Mouse (Mus musculus): ENCODE data around the gene Saa3.
"Not testable (repeated sequence)": the region's sequence is repeated elsewhere in the genome, so short reads cannot be mapped to it uniquely, and the experiment has no call there.

Gene Saa3

DNA sequence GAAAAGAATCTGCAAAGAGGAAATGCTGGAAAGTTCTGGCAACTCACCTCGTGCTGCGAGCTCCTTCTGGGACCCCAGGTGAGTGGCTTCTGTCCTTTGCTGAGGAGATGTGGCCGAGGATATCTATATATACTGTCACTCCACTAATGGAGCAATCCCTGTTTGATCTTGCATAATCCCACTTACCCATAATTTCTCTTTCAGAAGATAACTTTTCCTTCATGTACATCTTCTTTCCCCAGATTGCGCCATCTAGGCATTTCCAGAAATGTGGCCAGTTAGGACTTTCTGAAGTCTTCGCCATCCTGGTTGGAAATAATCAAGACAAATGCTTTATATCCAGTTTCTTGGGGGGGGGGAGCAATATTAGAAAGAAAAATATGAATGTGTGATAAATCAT, at the start of gene Saa3:
Saa3 (minus strand) TSS at position 101 of the 400 bp plus-strand sequence.
- DNase-seq = no peak

DNA sequence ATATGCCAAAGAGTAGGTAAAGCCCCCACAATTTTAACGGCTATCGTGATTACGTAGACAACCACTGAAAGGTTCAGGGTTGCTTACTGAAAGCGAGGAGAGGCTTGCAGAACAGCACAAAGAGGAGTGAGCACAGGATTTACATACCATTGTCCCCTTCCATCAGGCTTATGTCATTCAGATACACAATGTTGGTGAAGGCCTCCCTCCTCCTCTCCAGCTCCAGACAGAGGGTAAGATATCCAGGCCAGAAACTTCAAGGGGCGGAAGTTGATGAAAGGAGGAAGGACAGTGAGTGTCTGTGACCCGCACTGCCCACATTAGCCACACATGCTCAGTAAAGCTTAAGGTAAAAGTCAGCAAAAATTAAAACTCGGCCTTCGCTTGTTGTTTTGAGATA, 49.2 kb upstream of the Saa3 start:
- DNase-seq = no peak

DNA sequence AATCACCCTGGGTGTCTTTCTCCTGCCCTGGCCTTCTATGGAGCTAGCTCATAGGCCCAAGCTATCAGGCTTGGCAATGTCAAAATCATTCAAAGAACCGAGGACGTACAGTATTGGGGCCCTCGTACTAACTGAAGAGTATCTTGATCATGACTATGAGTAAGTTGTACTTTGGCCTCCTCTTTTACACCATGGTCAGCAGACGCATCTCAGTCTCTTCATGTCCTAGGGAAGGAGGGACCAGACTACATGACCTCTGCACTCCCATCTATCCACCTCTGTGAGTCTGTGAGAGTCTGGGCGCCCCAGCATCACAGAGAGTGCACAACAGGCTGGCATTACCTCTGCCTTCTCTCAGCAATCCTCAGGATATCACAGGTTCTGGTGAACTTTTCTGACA, 47.1 kb upstream of the Saa3 start:
- no peak for DNase-seq

DNA sequence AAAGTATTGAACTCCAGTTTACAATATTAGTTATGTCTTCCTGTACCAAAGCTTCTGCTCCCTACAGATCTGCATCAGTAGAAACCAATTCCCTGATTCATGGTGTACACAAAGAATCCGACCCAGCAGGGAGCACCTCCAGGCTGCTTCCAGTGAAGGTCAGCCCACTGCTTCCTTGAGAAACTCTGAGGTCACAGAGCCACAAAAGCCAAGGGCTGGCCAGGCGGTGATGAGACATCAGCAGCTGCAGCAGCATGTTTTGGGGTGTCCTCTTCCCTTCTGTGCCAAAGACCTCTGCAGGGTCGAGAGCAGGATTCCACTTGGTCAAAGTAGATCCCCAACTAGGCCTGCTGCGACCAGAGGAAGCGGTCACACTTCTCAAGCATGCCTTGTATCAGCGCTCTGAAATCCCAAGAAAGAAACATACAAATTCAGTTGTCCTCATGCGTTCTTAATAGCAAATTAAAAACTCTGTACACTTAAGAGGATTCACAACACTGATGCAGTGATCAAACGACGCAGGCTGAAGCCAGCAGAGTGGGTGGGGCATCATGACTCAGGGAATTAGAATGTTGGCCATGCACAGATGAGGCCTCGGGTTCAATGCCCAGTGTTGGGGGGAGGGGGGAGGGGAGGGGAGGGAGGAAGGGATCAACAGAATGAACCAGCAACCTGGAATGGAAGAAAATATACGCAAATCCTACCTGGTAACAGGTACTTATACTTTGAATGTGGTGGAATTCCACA, 45.7 kb upstream of the Saa3 start:
- DNase-seq = no peak

DNA sequence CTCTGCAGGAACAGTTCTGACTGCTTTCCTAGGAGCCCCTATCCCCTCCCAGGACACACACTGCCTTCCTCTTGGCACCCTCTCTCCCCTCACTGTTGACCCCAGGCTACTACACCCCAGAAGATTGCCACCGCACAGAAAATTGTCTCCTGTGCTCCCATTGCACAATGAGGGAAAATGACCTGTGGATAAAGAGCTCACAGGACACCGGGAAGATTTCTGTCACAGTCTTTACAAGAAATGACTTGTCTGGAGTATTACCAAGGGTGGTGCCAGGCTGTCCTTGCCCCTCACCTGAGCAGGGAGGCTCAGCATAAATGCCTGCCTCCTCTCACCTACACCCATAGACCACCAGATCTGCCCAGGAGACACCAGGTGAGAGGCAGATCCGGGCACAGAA, 36.0 kb upstream of the Saa3 start, which contains the start of gene Saa2:
Saa2 (plus strand) TSS at position 301 of the 400 bp plus-strand sequence.
- DNase-seq = no peak

DNA sequence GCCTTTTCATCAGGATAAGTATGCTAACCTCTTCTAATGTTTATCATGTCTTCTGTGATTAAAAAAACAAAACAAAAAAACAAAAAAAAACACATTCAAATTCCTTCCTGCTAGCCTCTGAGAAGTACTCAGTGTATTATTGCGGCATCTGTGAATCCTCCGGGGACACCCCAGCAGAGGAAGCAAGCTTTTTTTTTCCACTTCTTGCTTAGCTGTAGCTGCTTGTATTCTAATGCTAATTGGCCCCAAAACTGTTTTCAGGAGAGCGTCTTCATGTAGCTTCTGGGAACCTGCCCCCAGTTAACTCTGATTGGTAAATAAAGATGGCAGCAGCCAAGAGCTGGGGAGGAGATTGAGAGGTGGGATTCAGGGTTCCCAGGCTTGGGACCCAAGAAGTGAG, 33.0 kb upstream of the Saa3 start:
- DNase-seq = no peak

DNA sequence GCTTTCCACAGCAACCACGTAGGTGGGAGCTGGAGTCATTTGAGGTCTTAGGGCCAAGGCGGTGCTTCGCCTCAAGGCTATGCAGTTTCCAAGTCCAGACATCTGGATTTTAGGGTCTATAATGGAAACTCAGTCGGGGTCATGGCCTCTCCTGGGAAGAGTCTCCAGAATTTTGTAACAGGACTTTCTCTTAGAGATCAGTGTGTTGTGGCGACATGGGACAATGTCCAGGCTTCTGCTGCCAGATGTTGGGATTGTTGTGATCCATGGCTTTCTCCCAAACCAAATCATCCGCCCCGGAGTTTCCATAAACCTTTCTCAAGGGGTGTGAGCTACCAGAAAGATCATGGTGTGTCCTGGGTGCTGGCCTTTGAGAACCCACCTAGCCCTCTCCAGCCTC, 30.9 kb upstream of the Saa3 start:
- DNase-seq = peak in 1 of 2 experiments; percentile 37

DNA sequence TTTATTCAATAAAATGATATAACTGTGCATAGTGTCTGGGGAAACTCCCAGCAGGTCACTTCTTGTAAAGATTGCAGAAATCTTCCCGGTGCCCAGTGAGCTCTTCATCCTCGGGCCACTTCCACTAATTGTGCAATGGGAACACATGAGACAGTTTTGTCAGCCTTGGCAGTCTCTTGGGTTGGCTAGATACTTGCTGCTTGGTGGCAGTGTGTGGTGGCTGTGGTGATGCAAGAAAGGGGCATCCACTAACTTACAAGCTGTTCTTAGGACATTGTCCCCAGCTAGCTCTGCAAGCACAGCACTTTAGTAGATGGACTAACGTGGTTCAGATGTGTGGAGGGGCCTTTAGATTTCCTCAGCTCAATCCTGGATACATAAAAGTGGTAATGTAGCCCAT, 30.3 kb upstream of the Saa3 start:
- no peak for DNase-seq

DNA sequence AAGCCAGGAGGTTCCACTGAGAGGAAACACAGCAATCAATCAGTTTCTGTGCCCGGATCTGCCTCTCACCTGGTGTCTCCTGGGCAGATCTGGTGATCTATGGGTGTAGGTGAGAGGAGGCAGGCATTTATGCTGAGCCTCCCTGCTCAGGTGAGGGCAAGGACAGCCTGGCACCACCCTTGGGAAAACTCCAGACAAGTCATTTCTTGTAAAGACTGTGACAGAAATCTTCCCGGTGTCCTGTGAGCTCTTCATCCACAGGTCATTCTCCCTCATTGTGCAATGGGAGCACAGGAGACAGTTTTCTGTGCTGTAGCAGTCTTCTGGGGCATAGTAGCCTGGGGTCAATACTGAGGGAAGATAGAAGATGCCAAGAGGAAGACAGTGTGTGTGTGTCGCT, 27.4 kb upstream of the Saa3 start, which contains the start of gene Saa1:
Saa1 (minus strand) TSS at position 101 of the 400 bp plus-strand sequence.
- not testable (repeated sequence) for DNase-seq

DNA sequence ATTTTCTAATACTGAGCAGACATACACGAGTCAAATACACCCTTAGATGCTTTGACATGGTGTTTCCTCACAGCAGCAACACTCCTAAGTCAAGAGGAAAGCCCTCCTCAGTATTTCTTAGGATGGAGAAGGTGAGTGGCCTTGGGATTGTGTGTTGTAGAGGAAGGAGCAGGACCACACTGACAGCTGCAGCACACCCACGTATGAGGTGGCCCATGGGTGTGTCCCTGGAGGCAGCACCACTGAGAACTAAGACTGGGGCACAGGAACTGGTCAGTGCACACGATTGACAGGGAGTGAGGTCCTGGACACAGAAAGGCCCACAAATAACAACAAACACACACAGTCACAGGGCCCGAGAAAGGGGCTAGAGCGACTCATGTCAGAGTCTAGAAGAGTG, 24.5 kb upstream of the Saa3 start:
- not testable (repeated sequence) for DNase-seq

DNA sequence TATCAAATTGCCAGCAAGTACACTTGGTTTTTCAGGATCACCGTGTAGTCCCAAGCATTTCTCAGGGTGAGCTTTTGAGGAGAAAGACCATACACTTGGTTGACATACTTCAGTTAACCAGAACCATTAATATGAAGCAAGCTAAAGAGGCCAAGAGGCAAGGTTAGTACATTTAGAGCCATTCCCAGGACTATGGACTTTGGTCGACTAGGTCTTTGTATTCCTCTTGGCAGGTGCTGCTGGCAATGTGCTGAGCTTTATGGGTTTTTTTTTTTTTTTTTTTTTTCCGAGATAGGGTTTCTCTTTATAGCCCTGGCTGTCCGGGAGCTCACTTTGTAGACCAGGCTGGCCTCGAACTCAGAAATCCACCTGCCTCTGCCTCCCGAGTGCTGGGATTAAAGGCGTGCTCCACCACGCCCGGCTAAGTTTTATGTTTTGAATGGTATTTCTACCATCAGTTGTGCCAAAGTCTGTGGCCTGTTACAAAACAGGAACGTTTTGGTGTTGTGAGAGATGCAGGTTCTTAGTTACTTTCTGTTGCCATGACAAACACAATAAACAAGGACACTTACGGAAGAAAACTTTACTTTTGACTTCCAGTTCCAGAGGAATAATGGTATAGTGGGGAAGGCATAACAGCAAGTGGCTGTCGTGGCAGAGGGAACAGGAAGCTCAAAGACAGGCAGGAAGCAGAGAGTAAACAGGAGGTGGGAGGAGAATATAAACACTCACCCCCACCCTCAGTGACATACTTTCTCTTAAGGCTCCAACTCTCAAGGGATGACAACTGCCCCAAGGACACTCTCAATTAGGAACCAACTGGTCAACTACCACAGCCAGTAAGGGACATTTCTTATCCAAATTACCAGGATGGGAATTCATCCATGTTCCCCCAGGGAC, 23.3 kb upstream of the Saa3 start:
- DNase-seq = peak in 1 of 2 experiments; percentile 41

DNA sequence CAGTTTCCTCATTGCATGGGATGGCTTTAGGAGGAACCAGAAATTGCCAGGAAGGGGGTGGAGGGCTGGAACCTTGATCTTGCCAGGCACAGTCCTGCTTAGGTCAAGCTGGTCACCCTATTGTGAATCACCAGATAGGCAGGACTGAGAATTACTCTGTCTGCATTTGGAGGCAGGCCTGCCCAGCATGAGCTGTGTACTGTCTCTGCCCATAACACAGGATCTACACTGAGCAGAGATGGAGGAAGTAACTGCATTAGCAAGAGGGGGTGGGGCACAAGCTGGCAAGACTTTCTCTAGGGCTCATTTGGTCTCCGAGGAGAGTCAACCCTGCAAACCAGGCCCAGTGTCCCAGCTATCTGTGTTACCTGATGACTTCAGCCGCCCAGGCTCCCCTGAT, 19.5 kb upstream of the Saa3 start:
- DNase-seq = peak in 1 of 2 experiments; percentile 13

DNA sequence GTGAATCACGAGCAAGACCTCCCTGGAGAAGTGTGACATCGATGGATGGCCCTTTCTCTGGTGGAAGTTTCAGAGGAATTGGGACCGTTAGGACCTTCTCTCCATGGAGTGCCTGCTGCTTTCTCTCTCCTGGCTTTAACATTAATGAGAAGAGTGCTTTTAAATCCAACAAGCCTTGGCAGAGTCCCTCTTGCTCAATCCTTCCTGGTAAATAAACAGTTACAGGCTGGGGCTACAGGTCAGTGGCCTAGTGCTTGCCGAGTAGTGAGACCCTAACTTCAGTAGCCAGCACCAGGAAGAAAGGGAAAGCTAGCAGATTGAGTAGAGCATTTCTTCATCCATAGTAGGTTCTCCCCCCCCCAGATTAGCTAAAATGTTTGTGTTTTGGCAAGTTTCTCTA, 17.0 kb upstream of the Saa3 start, which contains the start of gene Saa4:
Saa4 (minus strand) TSS at position 146 of the 400 bp plus-strand sequence.
- DNase-seq = no peak

DNA sequence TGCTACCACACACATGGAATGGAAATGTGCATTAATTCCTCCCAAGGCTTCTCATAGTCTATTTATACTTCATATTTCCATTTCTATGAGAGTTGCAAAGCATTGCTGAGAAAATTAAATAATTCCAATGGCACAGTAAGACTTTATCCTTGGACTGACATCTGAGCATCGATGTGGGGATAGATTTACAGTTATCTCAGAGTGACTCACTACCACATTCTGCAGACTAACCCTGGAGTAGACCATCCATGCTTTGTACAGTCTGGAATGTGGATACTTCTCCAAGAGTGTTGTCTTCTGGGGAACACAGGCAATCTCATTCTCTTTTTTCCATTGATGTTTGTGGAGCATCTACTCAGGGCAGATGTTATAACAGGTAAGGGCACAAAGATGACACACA, 12.1 kb upstream of the Saa3 start:
- DNase-seq = no peak

DNA sequence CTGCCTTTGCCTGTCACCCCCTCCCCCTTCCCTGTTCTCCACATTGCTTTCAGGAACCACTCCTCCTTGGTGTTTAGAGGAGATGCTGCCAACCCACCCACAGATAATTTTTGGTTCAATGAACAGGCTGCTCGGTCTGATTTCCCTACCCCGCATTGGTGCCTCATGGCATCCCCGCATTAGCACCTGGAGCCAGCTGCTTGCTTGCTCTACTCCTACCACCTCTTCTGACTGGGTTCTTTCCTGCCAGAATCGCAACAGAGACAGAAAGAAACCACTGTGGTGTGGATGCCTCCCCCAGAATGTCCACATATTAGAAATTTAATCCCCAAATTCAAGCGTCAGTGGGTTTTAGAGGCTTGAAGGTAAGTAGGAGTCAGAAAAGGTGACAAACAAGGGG, 8.9 kb upstream of the Saa3 start:
- no peak for DNase-seq

DNA sequence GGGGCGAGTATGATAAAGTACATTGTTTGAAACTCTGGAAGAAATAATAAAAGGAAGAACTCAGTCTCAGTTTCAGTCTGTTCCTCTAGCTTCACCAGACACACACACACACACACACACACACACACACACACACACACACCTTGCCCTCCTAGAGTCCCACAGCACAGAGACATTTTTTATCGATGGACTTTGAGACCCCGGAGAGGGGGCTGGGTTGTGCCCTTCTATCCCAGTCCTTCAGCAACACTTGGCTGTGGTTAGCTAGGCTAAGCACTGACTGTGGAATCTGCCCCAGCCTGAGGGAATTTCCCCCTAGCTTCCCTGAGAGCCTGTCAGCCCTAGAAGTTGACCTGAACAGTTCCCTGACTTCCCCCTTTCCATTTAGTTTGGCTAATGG, 8.3 kb upstream of the Saa3 start:
- no peak for DNase-seq

DNA sequence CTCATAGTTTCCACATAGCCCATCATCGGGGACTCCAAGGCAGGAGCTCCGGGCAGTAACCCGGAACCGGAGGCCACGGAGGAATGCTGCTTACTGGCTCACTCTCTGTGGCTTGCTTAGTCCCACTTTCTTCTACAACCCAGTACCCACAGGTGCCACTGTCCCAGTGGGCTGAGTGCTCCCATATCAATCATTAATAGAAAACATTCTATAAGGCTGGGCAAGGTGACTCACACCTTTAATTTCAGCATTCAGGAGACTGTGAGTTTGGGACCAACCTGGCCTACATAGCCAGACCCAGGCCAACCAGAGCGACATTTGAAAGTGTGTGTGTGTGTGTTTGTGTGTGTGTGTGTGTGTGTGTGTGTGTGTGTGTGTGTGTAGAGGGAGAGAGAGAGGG, 7.9 kb upstream of the Saa3 start:
- no peak for DNase-seq

DNA sequence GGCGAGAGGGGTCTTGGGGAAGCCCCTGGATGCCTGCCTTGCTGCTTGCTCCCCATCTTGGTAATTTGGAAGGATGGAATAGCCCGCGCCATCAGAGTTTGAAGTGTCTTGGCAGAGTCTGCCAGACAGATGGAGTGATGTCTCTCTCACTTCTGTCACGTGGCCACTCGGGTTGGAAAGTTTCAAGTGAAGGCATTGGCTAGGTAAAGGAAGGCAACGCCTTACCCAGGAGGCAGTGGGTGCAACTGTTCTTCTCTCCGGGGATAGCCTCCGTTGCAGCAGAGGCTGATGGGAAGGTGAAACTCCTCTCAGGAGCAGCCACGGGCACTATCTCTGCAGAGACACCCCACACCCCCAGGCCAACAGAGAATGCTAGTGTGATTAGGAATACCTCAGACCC, 5.0 kb upstream of the Saa3 start:
- DNase-seq = no peak

DNA sequence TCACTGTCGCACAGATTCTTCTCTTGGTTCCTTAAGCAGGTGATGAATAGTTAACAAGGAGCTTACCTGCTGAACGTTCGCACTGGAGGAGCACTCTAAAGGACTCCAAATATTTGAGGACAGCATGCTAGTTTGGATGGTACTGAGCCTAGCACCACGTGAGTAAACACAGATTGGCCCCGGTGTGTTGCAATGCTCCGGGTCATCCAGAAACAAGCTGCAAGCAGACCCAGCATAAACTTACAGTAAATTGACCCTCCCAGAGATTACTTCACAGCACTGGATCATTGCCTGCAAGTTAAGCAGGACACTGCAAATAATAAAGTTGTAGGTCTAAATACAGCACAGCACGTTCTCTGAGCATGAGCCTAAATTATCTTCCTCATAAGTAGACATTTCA, 4.0 kb upstream of the Saa3 start:
- peak; percentile 69 to 85 for DNase-seq

DNA sequence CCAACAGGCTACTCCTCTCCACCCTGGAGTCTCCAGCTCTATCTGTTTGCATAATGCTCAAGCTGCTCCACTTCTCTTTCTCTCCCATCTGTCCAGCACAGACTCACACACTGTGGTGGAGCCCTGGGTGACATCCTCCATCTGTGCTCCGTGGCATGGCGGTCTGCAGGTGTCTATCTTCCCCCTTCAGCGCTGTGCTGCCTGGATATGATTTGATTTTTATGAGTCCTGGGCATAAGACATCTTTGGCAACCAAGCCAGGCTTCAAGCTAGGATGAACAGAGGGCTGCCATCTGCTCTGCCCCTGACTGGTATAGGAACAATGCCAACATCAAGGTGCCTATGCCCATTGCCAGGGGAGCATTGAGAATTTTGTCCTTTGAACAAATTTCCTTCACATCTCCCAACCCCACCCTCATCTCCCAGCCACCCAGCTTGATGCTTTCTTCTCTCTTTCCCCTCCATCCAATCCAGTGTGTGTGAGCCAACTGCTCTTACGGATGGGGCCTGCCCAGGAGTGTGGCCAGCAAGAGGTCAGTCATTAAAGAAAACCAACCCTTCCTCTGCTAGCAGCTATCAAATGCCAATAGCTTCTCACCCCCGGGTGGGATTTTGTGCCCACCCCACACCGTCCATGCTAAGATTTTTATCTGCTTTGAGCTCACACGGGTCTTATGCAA, 3.2 kb upstream of the Saa3 start:
- no peak for DNase-seq

DNA sequence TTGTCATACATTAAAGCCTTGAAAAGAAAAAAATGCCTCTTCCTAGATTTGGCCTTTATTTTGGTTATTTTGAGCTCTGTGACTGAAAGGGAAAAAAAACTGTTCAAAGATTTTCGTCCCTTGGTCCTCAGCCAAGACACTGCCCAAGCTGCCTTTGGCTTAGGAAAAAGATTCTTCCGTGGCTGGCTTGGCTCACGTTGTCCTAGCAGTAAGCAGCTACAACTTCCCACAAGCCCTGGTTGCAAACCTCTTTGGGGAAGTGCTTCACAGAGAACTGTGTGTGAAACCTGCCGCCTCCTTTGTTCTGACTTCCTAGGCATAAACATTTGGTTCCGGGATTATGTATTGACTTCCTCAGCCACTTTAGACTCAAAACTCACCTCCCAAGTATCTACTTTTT, 1.4 kb upstream of the Saa3 start:
- peak; percentile 62 to 67 for DNase-seq

DNA sequence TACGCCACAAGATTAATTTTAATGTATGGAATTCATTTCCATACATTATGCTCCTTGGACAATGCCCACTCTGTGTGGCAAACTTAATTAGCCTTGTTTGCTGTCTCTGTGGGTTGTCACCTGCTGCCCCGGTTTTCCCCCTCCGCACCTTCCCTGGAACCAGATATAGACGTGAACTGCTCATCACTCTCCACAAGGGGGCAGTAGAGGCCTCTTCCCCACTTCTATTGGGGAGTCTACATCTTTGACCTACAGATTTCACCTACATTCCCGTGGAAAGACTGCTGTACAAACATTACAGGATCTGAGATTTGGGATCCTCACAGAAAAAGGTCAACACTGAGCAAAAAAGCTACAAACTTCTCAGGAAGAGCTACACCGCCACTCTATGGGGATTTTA, 982 bp downstream of the Saa3 start:
- DNase-seq = peak; percentile 39 to 76

DNA sequence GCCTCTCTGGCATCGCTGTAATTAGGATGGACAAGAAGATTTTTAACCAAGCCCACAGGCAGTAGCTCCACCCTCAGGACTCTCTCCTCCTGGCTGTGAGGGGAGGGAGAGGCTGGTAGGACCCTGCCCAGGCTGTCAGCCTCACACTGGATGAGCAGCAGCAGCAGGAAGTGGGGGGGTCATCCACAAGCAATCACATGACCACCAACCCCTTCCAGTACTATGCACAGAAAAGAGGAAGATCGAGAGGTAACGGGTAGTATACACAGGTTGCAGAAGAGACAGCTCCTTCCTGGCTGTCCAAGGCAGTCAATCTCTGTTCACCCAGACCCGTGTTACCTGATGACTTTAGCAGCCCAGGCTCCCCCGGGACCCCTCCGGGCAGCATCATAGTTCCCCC, 3.2 kb downstream of the Saa3 start:
- no peak for DNase-seq

All from lung, postnatal 4 days (tissue).